Mouse (Mus musculus) lung, adult 2 months (tissue): ENCODE results near the gene Atg4b.

Source experiments
- CTCF ChIP-seq: fragments of 200-500 bp; IDR thresholded peaks from 2 replicates; pipeline ENCODE4 v1.5.1; 2011; ENCODE audit warnings: mild to moderate bottlenecking, low read length, control low read depth; ENCODE audit not compliant: insufficient read depth
- POLR2A ChIP-seq: fragments of 200-500 bp; IDR thresholded peaks from 2 replicates; pipeline ENCODE4 v1.6.1; 2011; ENCODE audit warnings: low read depth, mild to moderate bottlenecking, control low read depth, low read length, borderline replicate concordance; ENCODE audit errors: extremely low read depth

GRCm38 (mm10) chr1:93755291-93755610, 4.0 kb downstream of the Atg4b start:
- TF ChIP-seq CTCF (no peak), POLR2A (no peak)
